ENCODE assay signal across 12 mouse cellular contexts in genomic region chrX:36762289-36762688, GRCm38 (mm10). TPM values are rescaled to one million over a fixed set of nuclear protein-coding genes. Genes with fewer than 3 reads are reported as not detected.
DNase-seq lines count a peak whose midpoint lies in the region; ATAC-seq and TF ChIP-seq lines count a peak whose summit lies in the region.
"Had no signal": no experiment of that assay in that cellular context is flagged by ENCODE, and none has a peak within 500 bp of the region (broad histone marks: within the 10 kb centered on the region; RNA-seq: fewer than 3 reads in every experiment).

No protein-coding gene starts in this region.

- no peaks in the 10 kb centered on the region for H3K9me3 ChIP-seq in hindbrain, embryonic 14.5 days (ENCODE audit: control insufficient read depth, low read length)
- H3K9me3 ChIP-seq in kidney, postnatal 0 days (replicated peaks; ENCODE audit: low read length), result no peaks in the 10 kb centered on the region
- no peaks in the 10 kb centered on the region for H3K9me3 ChIP-seq in stomach, embryonic 15.5 days
- H3K9me3 ChIP-seq in limb, embryonic 10.5 days (replicated peaks), result no peaks in the 10 kb centered on the region
- H3K9me3 ChIP-seq: embryonic facial prominence, embryonic 12.5 days had no signal

- no peak overlapping the region for H3K4me3 ChIP-seq in liver, adult 2 months (ENCODE audit: insufficient read depth, low read depth, low read length)
- no peak overlapping the region for H3K4me3 ChIP-seq in hindbrain, embryonic 14.5 days (replicated peaks; ENCODE audit: low read length)
- H3K4me3 ChIP-seq in kidney, postnatal 0 days (replicated peaks; ENCODE audit: low read depth, low read length), result no peak overlapping the region
- H3K4me3 ChIP-seq in stomach, embryonic 15.5 days (replicated peaks), result no peak overlapping the region
- H3K4me3 ChIP-seq in limb, embryonic 10.5 days, result no peak overlapping the region
- H3K4me3 ChIP-seq: embryonic facial prominence, embryonic 12.5 days had no signal

- TF ChIP-seq POLR2A in liver, adult 2 months (IDR thresholded peaks at IDR 0.05; ENCODE audit: extremely low read depth, insufficient read depth, low read length), result no peak

- no peak for ATAC-seq in hindbrain, embryonic 14.5 days (ENCODE audit: low FRiP score)
- peak; percentile 89 for ATAC-seq in kidney, postnatal 0 days (replicated peaks; ENCODE audit: low FRiP score, low read depth)
- ATAC-seq in stomach, embryonic 15.5 days (ENCODE audit: insufficient read depth, low FRiP score, low read depth), result peak; percentile 66; the same call in 1 of the 2 replicates
- no peak for ATAC-seq in inflammation-experienced regulatory T-cells, adult 6 months

- TF ChIP-seq CTCF in liver, adult 2 months (IDR thresholded peaks at IDR 0.05; ENCODE audit: low read depth, low read length), result no peak
- no peak for TF ChIP-seq CTCF in kidney, postnatal 0 days (IDR thresholded peaks at IDR 0.05; ENCODE audit: low read depth)

- H3K27ac ChIP-seq in liver, adult 2 months (replicated peaks; ENCODE audit: insufficient read depth, low read depth, low read length), result peak overlapping the region; percentile 48; the same call in 1 of the 2 replicates
- H3K27ac ChIP-seq in hindbrain, embryonic 14.5 days, result peak overlapping the region; percentile 74
- H3K27ac ChIP-seq in kidney, postnatal 0 days, result no peak overlapping the region
- H3K27ac ChIP-seq in stomach, embryonic 15.5 days, result no peak overlapping the region
- no peak overlapping the region for H3K27ac ChIP-seq in limb, embryonic 10.5 days
- H3K27ac ChIP-seq: embryonic facial prominence, embryonic 12.5 days had no signal

- H3K27me3 ChIP-seq in liver, adult 2 months (ENCODE audit: control insufficient read depth, insufficient read depth, low read length), result no peaks in the 10 kb centered on the region
- no peaks in the 10 kb centered on the region for H3K27me3 ChIP-seq in hindbrain, embryonic 14.5 days (ENCODE audit: control insufficient read depth, insufficient read depth, low read length)
- no peaks in the 10 kb centered on the region for H3K27me3 ChIP-seq in kidney, postnatal 0 days (ENCODE audit: insufficient read depth, low read length)
- no peaks in the 10 kb centered on the region for H3K27me3 ChIP-seq in stomach, embryonic 15.5 days (replicated peaks)
- H3K27me3 ChIP-seq in limb, embryonic 10.5 days (ENCODE audit: low read depth, poor library complexity, severe bottlenecking), result no peaks in the 10 kb centered on the region
- H3K27me3 ChIP-seq: embryonic facial prominence, embryonic 12.5 days had no signal

- WGBS in liver, adult 2 months, result 37% methylated on average over 5 of the region's 5 CpGs
- 68% methylated on average over 5 of the region's 5 CpGs for WGBS in hindbrain, embryonic 14.5 days
- 57% methylated on average over 5 of the region's 5 CpGs for WGBS in kidney, postnatal 0 days
- WGBS in stomach, embryonic 15.5 days, result 56% methylated on average over 5 of the region's 5 CpGs
- 97% methylated on average over 5 of the region's 5 CpGs for WGBS in limb, embryonic 10.5 days

- no peak overlapping the region for H3K9ac ChIP-seq in liver, adult 2 months (ENCODE audit: low read depth, low read length)
- H3K9ac ChIP-seq in hindbrain, embryonic 14.5 days, result no peak overlapping the region
- no peak overlapping the region for H3K9ac ChIP-seq in kidney, postnatal 0 days (ENCODE audit: low read depth, low read length)
- H3K9ac ChIP-seq in stomach, embryonic 15.5 days, result no peak overlapping the region
- H3K9ac ChIP-seq: embryonic facial prominence, embryonic 12.5 days had no signal

- no peaks in the 10 kb centered on the region for H3K79me2 ChIP-seq in liver, adult 2 months (ENCODE audit: control insufficient read depth, insufficient read depth, low read length)

- no peak overlapping the region for H3K4me2 ChIP-seq in hindbrain, embryonic 14.5 days (replicated peaks)
- H3K4me2 ChIP-seq in kidney, postnatal 0 days (ENCODE audit: low read length), result no peak overlapping the region
- no peak overlapping the region for H3K4me2 ChIP-seq in stomach, embryonic 15.5 days
- H3K4me2 ChIP-seq: embryonic facial prominence, embryonic 12.5 days had no signal

- no peaks in the 10 kb centered on the region; the same call in 1 of the 2 replicates for H3K4me1 ChIP-seq in liver, adult 2 months (ENCODE audit: control insufficient read depth, insufficient read depth, low read length)
- H3K4me1 ChIP-seq in hindbrain, embryonic 14.5 days (replicated peaks; ENCODE audit: control insufficient read depth, insufficient read depth, low read length), result no peaks in the 10 kb centered on the region
- H3K4me1 ChIP-seq in kidney, postnatal 0 days (replicated peaks; ENCODE audit: insufficient read depth, low read length), result no peaks in the 10 kb centered on the region
- no peaks in the 10 kb centered on the region for H3K4me1 ChIP-seq in stomach, embryonic 15.5 days
- no peaks in the 10 kb centered on the region for H3K4me1 ChIP-seq in limb, embryonic 10.5 days
- H3K4me1 ChIP-seq: embryonic facial prominence, embryonic 12.5 days had no signal

- DNase-seq in liver, adult 2 months (ENCODE audit: extremely low read depth, low read depth, low spot score), result peak; percentile 78
- DNase-seq in liver, result no peak
- no peak for DNase-seq in hindbrain, embryonic 14.5 days (ENCODE audit: low spot score)
- DNase-seq in kidney, postnatal 0 days (ENCODE audit: low spot score), result peak; percentile 9
- no peak for DNase-seq in limb, embryonic 10.5 days (ENCODE audit: low spot score)
- DNase-seq: cerebellum, postnatal 10 days; lung, postnatal 14 days; retina, postnatal 1 day; thymus, postnatal 36 days had no signal

- no peaks in the 10 kb centered on the region for H3K36me3 ChIP-seq in liver, adult 2 months (ENCODE audit: control insufficient read depth, insufficient read depth, low read length)
- H3K36me3 ChIP-seq in hindbrain, embryonic 14.5 days (replicated peaks; ENCODE audit: control insufficient read depth, insufficient read depth), result no peaks in the 10 kb centered on the region
- no peaks in the 10 kb centered on the region for H3K36me3 ChIP-seq in kidney, postnatal 0 days (ENCODE audit: insufficient read depth, low read length)
- H3K36me3 ChIP-seq in stomach, embryonic 15.5 days, result no peaks in the 10 kb centered on the region
- H3K36me3 ChIP-seq in limb, embryonic 10.5 days, result no peaks in the 10 kb centered on the region
- H3K36me3 ChIP-seq: embryonic facial prominence, embryonic 12.5 days had no signal

RNA-seq across cellular contexts. Expression of gene Slc25a43, which starts 18.8 kb away (rescaled TPM):
- 0.18 and 0.20 TPM in 2 replicates for total RNA-seq in liver, adult 2 months (2014; rRNA removed)
- 0.09 and 0.24 TPM in 2 replicates for polyA plus RNA-seq in liver, adult 2 months (2012; rRNA removed)
- polyA plus RNA-seq in hindbrain, embryonic 14.5 days (2014; fragmentation: Nextera tagmentation; extraction: Ambion mirVana), result 0.42 and 0.96 TPM in 2 replicates
- polyA plus RNA-seq in kidney, postnatal 0 days (2015; fragmentation: Nextera tagmentation; extraction: Ambion mirVana), result 2.9 and 3.9 TPM in 2 replicates
- 1.9 and 2.1 TPM in 2 replicates for polyA plus RNA-seq in stomach, embryonic 15.5 days (2015; fragmentation: Nextera tagmentation; extraction: Ambion mirVana)
- under 1 TPM in 2 of 3 experiments, not detected in 1; 0.47 to 0.50 TPM for polyA plus RNA-seq in inflammation-experienced regulatory T-cells, adult 6 months (2017; shearing (Covaris generic))
- 1.6 and 2.3 TPM in 2 replicates for polyA plus RNA-seq in limb, embryonic 10.5 days (2016; fragmentation: Nextera tagmentation; extraction: Ambion mirVana)

RNA-seq across cellular contexts. Expression of gene Slc25a5, which starts 33.2 kb away (rescaled TPM):
- total RNA-seq in liver, adult 2 months (2014; rRNA removed), result 748 and 759 TPM in 2 replicates
- 693 and 735 TPM in 2 replicates for polyA plus RNA-seq in liver, adult 2 months (2012; rRNA removed)
- polyA plus RNA-seq in hindbrain, embryonic 14.5 days (2014; fragmentation: Nextera tagmentation; extraction: Ambion mirVana), result 568 TPM in 2 replicates
- 1,543 and 1,561 TPM in 2 replicates for polyA plus RNA-seq in kidney, postnatal 0 days (2015; fragmentation: Nextera tagmentation; extraction: Ambion mirVana)
- 736 and 754 TPM in 2 replicates for polyA plus RNA-seq in stomach, embryonic 15.5 days (2015; fragmentation: Nextera tagmentation; extraction: Ambion mirVana)
- polyA plus RNA-seq in inflammation-experienced regulatory T-cells, adult 6 months (2017; shearing (Covaris generic)), result 1,000 to 10,000 TPM; 1,142 to 1,516 (median 1,275) TPM
- 728 and 870 TPM in 2 replicates for polyA plus RNA-seq in limb, embryonic 10.5 days (2016; fragmentation: Nextera tagmentation; extraction: Ambion mirVana)

Comparison
In these comparisons a context has a peak if more than half of its experiments do, and no peak if none do; other contexts are left out.
1. DNase-seq: peak in liver, adult 2 months (single experiment) and kidney, postnatal 0 days (single experiment); none in liver (single experiment), hindbrain, embryonic 14.5 days (single experiment) and limb, embryonic 10.5 days (single experiment).
2. H3K27ac ChIP-seq: peak in liver, adult 2 months (single experiment) and hindbrain, embryonic 14.5 days (single experiment); none in kidney, postnatal 0 days (single experiment), stomach, embryonic 15.5 days (single experiment) and limb, embryonic 10.5 days (single experiment).
3. ATAC-seq: peak in kidney, postnatal 0 days (single experiment) and stomach, embryonic 15.5 days (single experiment); none in hindbrain, embryonic 14.5 days (single experiment) and inflammation-experienced regulatory T-cells, adult 6 months (single experiment).